In the genomic region with DNA sequence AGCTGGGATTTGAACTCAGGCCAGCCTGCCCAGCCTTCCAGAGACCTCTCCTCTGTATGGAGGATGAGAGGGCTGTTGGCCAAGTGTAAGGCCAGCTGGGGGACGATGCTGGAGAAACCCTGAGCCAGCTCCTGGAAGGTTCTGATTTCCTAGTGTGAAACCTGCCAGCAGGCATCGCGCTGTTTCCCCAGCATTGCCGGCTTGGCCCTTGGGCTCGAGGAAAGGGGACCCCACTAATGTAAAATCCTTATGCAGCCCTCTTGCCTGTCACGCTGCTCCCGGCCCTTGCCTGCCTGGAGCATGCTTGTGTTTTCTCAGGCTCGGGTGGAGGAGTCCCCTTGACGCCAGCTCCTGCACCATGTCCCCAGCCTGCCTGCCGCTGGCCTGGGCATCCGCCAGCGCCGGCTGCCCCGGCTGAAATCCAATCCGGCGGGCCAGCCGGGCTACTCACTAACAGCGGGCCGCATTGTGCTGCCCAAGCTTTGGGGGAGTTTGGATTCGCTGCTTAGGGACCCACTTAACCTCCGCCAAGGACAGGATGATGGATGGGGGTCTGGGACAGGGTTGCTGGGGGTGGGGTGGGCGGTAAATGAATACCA, we compare ENCODE assay signal across 9 mouse cellular contexts. TPM values are rescaled to one million over a fixed set of nuclear protein-coding genes. Genes with fewer than 3 reads are reported as not detected.
DNase-seq lines count a peak whose midpoint lies in the region; ATAC-seq lines count a peak whose summit lies in the region.
"Had no signal": no experiment of that assay in that cellular context is flagged by ENCODE, and none has a peak within 500 bp of the region (broad histone marks: within the 10 kb centered on the region; RNA-seq: fewer than 3 reads in every experiment).

No protein-coding gene starts in this region.

- peak; percentile 33 to 52 for DNase-seq in left cerebral cortex, postnatal 14 days (ENCODE audit: low spot score in 2 of 2)
- DNase-seq in left cerebral cortex, adult 11 months (ENCODE audit: low spot score), result no peak
- peak; percentile 38 to 41 for DNase-seq in heart, postnatal 36 days
- DNase-seq in layer of hippocampus, postnatal 36 days, result peak; percentile 44 to 60
- DNase-seq in skeletal muscle tissue, adult 2 months (ENCODE audit: low read depth, low spot score), result peak; percentile 31
- no peak for DNase-seq in spleen, postnatal 4 days (ENCODE audit: low spot score in 2 of 2)
- DNase-seq in thymus, postnatal 36 days, result no peak

- no peaks in the 10 kb centered on the region for H3K36me3 ChIP-seq in embryonic facial prominence, embryonic 15.5 days
- H3K36me3 ChIP-seq: heart, embryonic 13.5 days had no signal

- H3K4me3 ChIP-seq in embryonic facial prominence, embryonic 15.5 days (replicated peaks), result no peak overlapping the region
- H3K4me3 ChIP-seq: heart, embryonic 13.5 days had no signal

- no peak overlapping the region for H3K9ac ChIP-seq in embryonic facial prominence, embryonic 15.5 days
- H3K9ac ChIP-seq: heart, embryonic 13.5 days had no signal

- intact Hi-C loops in left cerebral cortex, postnatal 14 days (cut with DNase I), result no loop called here
- intact Hi-C loops in heart, postnatal 36 days (cut with DNase I), result no loop called here

- H3K27me3 ChIP-seq in embryonic facial prominence, embryonic 15.5 days, result no peaks in the 10 kb centered on the region

- H3K27ac ChIP-seq in embryonic facial prominence, embryonic 15.5 days (replicated peaks), result peak overlapping the region; percentile 69; the same call in 1 of the 2 replicates
- H3K27ac ChIP-seq: heart, embryonic 13.5 days had no signal

- peaks cover 67% of the 10 kb centered on the region for H3K4me1 ChIP-seq in embryonic facial prominence, embryonic 15.5 days

- 28% methylated on average over 22 of the region's 22 CpGs for WGBS in embryonic facial prominence, embryonic 15.5 days

- H3K9me3 ChIP-seq in embryonic facial prominence, embryonic 15.5 days (replicated peaks), result no peaks in the 10 kb centered on the region
- H3K9me3 ChIP-seq: heart, embryonic 13.5 days had no signal

- no peak overlapping the region; the same call in 1 of the 2 replicates for H3K4me2 ChIP-seq in embryonic facial prominence, embryonic 15.5 days (replicated peaks)
- H3K4me2 ChIP-seq: heart, embryonic 13.5 days had no signal

- ATAC-seq in embryonic facial prominence, embryonic 15.5 days (ENCODE audit: insufficient number of reproducible peaks, low FRiP score, low TSS enrichment, low read depth), result peak; percentile 12; the same call in 1 of the 2 replicates

RNA-seq across cellular contexts. Expression of a gene that starts 52.1 kb away (rescaled TPM):
- 10 to 100 TPM; 31.6 to 32.7 TPM for total RNA-seq in left cerebral cortex, postnatal 14 days (2021)
- 12.2 and 13.1 TPM in 2 replicates for polyA plus RNA-seq in embryonic facial prominence, embryonic 15.5 days (2015; fragmentation: Nextera tagmentation; extraction: Ambion mirVana)
- under 1 TPM; 0.16 to 0.39 TPM for total RNA-seq in heart, postnatal 36 days (2021)
- total RNA-seq in layer of hippocampus, postnatal 36 days (2021), result 10 to 100 TPM; 24.5 to 26.2 TPM

Comparison
In these comparisons a context has a peak if more than half of its experiments do, and no peak if none do; other contexts are left out.
1. DNase-seq: peak in left cerebral cortex, postnatal 14 days (2 of 2), heart, postnatal 36 days (2 of 2), layer of hippocampus, postnatal 36 days (2 of 2) and skeletal muscle tissue, adult 2 months (single experiment); none in left cerebral cortex, adult 11 months (single experiment), spleen, postnatal 4 days (0 of 2) and thymus, postnatal 36 days (0 of 2).
2. RNA of a gene that starts 52.1 kb away (total RNA-seq): 31.6 to 32.7 TPM in left cerebral cortex, postnatal 14 days and 24.5 to 26.2 TPM in layer of hippocampus, postnatal 36 days; 0.16 to 0.39 TPM in heart, postnatal 36 days; every median in the first group is over 10 times any median in the second.